Mouse (Mus musculus) gastrocnemius, postnatal 14 days (tissue): ENCODE measurements around the gene Lsamp. TPM values are rescaled to one million over a fixed set of nuclear protein-coding genes. Genes with fewer than 3 reads are reported as not detected.

Experiments used
- DNase-seq: peaks from one replicate; pipeline ENCODE4 v3.0.0; 2021; ENCODE audit warnings: mixed read lengths
- intact Hi-C: fragments of 180-260 bp; cut with DNase I; formaldehyde crosslinking; loops from one replicate; pipeline ENCODE4 v1.15.1; 2025; ENCODE audit warnings: low total_unique reads
- total RNA-seq, 2 experiments: library from RNA; stranded (reverse); gene quantifications; 2 replicates each; pipeline ENCODE4 v1.2.3; 2021

Gene Lsamp
- total RNA-seq, 2 experiments from 2014 or later: 0.58 to 1.6 TPM

DNA sequence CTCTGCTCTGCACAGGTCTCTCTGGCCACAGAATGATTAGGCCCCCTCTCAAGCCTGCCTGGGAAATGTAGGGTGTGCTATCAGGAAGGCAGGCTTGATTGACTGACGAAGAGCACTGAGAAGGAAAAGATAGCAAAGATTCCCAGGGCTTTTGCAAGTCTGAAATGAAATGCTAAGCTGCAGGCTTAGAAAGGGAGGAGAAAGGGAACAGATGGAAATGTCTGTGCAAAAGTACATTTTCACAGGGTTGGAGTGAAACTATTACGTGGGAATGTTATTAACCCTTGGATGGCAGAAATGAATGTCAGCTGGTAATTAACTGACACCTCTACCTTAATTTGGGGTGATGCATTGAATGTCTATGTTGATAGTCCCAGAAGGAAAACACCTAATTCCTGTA is 248.9 kb downstream of the Lsamp start:
- DNase-seq: no peak
- intact Hi-C loops: no loop called here

DNA sequence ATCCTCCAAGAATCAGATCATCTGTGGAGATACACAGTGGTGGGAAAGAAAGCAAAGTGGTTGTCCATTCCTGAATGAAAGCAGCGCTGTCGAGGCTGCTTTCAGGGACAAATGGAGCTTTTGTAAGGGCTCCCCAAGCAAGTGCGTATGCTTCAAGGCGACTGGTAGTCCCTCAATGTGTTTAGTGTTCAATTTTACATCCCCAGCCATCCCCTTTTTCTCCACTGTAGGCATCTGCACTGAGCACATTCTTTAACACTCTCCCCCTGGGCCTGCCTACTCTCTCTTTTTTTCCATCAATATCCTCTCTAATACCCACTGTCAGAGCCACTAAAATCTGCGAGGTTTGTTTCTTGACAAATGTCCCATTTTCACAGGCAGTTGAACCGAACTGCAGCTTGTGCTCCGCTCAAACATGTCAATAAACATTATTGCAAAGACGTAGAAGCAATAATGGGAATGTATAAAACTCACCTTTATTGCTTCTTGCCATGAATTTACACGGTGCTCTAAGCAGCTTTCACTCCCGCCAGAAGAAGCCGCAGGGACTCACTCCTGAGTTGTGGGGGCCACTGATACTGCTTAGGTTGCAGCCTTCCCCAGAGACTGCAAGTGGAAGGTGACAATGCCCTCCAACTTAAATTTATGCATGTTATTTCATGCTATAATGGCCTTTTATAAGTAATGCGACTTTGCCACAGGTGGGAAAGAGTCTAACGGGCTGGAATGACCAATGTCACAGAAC is 250.2 kb downstream of the Lsamp start:
- no peak for DNase-seq
- intact Hi-C loops: no loop called here

DNA sequence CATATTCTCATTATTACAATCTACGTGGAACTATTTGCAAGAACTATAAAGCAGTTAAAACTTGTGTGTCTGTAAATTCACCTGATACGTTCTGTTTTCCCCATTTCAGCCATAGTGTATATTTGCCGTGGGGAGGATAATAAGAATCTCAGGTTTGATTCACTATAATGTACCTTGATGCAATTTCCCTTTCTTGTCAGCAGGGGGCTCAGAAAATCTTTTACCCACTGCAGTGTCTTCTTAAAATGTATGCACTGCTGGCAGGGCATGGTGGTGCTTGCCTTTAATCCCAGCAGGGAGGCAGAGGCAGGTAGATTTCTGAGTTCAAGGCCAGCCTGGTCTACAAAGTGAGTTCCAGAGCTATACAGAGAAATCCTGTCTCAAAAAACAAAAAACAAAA is 287.7 kb downstream of the Lsamp start:
- intact Hi-C loops: no loop called here
- DNase-seq: no peak

GRCm38 (mm10) chr16:40290132-40290531 is 306.0 kb downstream of the Lsamp start:
- DNase-seq: no peak
- intact Hi-C loops: no loop called here

- intact Hi-C loops: no loop called here
- DNase-seq: no peak
These were observed 310.2 kb downstream of the Lsamp start for GRCm38 (mm10) chr16:40294296-40294882.

GRCm38 (mm10) chr16:40295240-40295639 is 311.1 kb downstream of the Lsamp start:
- intact Hi-C loops: no loop called here
- no peak for DNase-seq

GRCm38 (mm10) chr16:40307666-40308065 is 323.5 kb downstream of the Lsamp start:
- intact Hi-C loops: no loop called here
- DNase-seq: no peak

- intact Hi-C loops: no loop called here
- DNase-seq: no peak
These were observed 332.0 kb downstream of the Lsamp start for GRCm38 (mm10) chr16:40316199-40316598.

GRCm38 (mm10) chr16:40324811-40325210 is 340.6 kb downstream of the Lsamp start:
- DNase-seq: no peak
- intact Hi-C loops: no loop called here

- intact Hi-C loops: no loop called here
These were observed 344.2 kb downstream of the Lsamp start for GRCm38 (mm10) chr16:40328249-40328820.

GRCm38 (mm10) chr16:40369677-40370076 is 385.5 kb downstream of the Lsamp start:
- intact Hi-C loops: no loop called here
- DNase-seq: no peak

More at GRCm38 (mm10) chr16:40328249-40328820, 344.2 kb downstream of the Lsamp start:
- no peak for DNase-seq

GRCm38 (mm10) chr16:40371291-40371690 is 387.1 kb downstream of the Lsamp start:
- DNase-seq: no peak
- intact Hi-C loops: no loop called here

GRCm38 (mm10) chr16:40375314-40375713 is 391.2 kb downstream of the Lsamp start:
- DNase-seq: no peak
- intact Hi-C loops: no loop called here

DNA sequence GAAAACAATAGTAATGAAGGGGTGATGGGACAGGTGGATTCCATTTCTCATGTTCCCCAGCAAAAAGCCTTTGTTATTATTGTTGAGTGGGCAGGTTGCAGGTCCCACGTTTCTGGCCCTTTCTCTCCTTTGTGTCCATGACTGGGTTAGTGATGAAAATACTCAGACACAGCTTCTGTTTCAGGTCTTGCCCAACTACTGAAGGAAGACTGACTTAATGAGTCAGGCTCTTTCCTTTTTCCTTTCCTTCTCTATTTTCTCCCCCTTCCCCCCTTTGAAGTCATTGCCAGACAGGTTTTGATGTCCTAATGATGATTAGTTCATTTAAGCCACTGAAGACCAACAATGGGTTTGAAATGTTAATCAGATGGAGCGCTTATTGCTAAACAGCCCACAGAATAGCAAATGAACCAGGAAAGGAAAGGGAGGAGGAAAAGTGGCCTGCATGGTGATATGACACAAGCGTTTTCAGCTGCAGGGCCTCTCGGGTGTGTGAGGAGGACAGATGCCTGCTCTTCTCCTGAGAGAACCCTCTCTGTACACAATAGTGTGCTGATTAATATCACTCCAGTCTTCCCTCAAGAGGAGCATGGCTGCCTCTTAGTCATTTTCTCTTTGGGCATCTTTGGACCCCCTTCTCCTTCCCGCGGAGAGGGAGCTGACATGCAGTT is 393.1 kb downstream of the Lsamp start:
- intact Hi-C loops: no loop called here
- no peak for DNase-seq

DNA sequence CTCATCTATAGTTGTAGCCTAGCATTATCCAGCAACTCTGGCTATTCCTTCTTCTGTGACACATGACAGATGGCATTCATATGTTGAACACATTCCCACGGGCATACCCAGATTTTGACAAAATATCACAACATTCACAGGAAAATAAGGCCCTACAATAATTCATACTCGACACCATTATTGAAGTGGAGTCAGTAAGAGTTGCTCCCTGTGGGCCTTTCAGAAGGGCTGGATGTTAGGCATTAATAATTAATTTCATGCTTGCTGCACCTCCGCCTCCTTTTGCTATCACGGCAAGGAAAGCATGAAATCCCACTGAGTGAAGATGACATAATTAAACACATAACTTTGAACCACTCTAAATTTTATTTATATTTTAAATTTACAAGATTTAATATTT is 407.9 kb downstream of the Lsamp start:
- DNase-seq: no peak
- intact Hi-C loops: no loop called here

DNA sequence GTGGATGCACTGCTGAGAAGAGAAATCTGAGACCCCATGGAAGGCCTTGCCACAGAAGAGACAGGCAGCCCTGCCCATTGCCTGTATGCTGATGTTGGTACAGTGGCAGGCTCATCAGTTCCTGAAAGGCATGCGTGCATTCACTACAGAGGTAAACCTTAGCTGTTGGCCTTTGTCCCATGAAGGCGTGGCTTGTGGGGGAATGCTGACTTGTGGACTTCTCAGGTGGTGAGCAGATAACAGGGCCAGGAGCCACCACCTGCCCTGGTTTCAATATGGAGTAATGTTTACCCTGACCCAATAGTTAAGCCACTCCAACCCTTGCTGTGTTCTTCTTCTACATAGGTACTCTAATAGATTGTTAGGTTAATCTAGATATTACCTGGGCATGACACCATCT is 415.4 kb downstream of the Lsamp start:
- no peak for DNase-seq
- intact Hi-C loops: loop anchor here (2.0 kb wide), 1 partner anchor 45 kb away; no protein-coding TSS in a partner anchor

GRCm38 (mm10) chr16:40434280-40434679 is 450.1 kb downstream of the Lsamp start:
- no peak for DNase-seq
- intact Hi-C loops: no loop called here

- no peak for DNase-seq
- intact Hi-C loops: no loop called here
These were observed 452.3 kb downstream of the Lsamp start for GRCm38 (mm10) chr16:40436415-40436814.

DNA sequence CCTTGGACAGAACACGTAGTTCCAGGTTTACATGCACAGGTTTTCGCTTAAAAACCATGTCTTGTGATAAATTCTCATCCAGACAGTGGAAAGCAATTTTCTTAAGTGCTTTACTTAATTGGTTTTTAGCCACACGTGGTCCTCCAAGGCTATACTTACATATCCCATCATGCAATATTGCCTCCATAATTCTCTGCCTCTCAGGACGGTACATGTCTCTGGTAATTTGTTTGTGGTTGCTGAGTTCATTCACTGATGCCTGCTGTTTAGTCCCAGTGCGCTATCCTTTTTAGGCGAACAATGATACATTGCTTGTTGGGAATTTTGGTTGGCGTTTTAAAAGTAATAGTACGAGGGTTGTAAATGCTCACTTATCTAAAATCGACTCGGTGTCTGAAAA is 453.7 kb downstream of the Lsamp start:
- no peak for DNase-seq
- intact Hi-C loops: no loop called here

DNA sequence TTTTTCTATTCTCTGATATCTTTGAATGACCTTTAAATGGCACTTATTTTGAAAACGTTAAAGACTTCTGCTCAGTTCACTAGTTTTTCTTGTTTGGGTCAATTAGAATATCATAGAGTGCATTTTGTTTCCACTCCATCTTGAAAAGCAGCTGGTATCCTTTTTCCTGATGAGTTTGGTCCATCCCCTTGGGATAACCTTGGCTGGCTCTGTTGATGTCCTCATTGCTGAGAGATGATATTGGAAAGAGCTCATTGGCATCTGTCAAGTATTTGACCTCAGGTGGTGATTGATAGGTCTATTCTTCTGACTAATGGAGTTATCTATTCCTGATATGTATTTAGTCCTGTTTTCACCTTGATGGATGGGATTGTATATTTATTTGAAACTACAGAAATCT is 454.7 kb downstream of the Lsamp start:
- intact Hi-C loops: no loop called here

More for the DNA sequence above, 454.7 kb downstream of the Lsamp start:
- no peak for DNase-seq
